Mouse (Mus musculus) layer of hippocampus, adult 9-11 months (tissue): ENCODE results near the gene Il17d.

Experiments
- DNase-seq: peaks from one replicate; pipeline ENCODE4 v3.0.0; 2022

The Il17d gene

DNA sequence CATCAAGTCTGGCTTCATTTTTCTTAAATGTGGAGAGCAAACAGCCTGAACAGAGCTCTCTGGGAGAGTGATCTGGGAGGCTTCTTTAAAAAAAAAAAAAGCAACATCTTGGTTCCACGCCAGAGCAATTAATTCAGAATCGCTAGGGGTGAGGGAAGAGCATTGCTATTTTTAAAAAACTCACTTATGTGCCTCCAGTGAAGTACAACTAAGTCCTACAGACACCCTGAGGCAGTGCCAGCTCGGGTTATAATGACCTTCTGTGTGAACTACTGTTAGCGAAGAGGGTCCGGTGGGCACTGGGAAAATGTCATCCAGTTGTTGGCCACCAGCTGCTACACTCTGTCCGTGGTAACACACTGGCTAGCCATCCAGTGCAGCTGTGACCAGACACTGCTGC lies 11.1 kb downstream of the Il17d start:
- DNase-seq, result no peak

DNA sequence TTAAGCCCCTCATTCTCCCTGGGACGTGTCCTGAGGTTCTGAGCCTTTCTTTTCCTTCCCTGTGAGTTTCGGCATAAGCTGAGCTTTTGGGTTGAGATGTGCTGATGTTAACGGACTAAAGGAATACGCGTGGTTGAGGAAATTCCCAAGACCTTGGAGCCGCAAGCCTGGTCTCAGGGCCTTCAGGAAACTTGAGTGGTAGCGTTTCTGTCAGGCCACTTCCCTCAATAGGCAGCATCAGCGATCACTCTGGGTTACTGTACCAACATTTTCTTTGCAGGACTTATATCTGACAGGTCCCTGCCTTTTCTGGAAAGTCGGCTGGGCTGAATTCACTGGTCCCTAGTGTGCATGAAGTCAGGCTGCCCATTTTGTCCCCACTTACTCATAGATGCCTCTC lies 12.2 kb downstream of the Il17d start:
- no peak for DNase-seq

DNA sequence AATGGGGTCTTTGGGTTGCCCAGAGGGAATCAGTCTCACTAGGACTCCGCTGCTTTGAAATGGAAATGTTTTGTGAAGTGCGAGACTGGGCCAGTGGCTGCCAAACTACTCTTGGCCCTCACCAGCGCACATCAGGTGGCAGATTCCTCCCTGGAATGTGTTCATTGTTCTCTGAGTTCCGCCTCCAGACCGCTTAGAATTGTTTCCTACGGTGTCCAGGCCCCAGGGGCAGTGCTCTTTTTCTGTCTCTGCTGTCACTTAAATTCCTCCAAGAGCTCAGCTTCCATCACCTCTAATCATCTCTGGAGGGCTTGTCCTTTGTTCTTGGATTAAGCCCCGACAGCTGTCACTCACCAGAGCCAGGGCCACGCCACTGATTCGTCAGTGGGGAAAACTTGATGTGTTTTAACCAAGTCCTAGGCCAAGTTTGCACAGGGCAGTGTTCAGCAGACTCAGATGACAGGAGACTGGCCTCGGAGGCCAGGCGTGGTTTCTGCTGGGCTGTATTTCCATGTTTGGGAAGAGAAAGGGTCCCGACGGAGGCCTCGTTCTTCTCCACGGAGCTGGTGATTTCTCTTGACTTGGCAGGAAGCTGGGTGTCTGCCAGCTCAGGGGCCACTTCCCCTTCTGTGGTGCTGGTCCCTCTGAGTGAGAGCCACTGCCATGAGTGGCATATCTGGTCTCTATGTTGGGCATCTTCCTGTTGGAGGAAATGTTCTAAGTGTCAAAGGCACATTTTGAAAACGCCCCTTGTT lies 12.9 kb downstream of the Il17d start:
- DNase-seq, result peak; percentile 65

DNA sequence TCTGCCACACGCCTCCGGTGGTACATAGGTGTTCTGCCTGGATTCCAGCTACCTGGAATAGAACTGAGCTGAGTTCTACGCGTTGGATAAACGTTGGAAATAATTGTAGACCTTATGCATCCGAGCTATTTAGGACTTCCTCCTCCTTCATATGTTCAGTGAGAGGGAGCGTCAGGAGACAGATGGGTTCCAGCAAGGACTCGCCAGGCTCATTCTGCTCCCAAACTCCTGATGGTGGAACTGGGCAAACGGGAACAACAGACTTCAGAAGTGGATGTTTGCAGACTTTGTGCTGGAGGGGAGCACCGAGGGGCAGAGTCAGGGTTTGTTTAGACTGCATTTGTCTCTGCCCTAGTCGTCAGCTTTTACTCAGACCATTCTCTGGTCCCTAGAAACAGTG lies 16.1 kb downstream of the Il17d start:
- peak; percentile 70 for DNase-seq

DNA sequence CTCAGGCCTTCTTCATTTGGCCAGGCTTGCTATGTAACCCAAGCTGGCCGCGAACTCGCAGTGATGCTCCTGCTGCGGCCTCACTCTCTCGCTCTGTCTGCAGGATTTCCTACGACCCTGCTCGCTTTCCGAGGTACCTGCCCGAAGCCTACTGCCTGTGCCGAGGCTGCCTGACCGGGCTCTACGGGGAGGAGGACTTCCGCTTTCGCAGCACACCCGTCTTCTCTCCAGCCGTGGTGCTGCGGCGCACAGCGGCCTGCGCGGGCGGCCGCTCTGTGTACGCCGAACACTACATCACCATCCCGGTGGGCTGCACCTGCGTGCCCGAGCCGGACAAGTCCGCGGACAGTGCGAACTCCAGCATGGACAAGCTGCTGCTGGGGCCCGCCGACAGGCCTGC lies 17.7 kb downstream of the Il17d start:
- no peak for DNase-seq

DNA sequence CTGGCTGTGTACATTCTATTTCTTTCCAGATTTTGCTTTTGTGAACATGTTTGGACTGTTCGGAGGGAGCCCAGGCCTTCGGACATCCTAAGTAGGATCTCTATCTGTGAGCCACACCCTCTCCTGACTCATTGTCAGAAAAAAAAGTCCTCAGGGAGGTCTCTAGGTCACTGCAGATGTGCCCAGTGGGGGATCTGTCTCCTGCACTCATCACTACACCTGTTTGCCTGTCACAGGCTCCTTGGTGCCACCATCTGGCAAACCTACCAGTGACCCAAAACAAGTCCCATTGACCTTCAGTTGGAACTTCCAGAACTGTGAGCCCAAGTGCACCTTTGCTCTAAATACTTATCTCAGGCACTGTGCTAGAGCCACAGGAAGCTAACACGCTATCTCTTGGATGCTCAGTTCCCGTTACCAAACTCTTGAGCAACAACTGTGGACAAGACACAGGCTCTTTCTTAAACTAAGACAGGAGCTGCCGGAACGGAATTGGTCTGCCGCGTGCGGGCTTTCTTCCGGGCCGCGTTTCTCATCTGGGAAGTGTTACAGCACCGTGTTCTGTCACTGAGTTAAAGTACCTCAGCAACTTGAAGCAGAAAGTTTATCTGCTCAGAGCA lies 19.0 kb downstream of the Il17d start:
- no peak for DNase-seq

DNA sequence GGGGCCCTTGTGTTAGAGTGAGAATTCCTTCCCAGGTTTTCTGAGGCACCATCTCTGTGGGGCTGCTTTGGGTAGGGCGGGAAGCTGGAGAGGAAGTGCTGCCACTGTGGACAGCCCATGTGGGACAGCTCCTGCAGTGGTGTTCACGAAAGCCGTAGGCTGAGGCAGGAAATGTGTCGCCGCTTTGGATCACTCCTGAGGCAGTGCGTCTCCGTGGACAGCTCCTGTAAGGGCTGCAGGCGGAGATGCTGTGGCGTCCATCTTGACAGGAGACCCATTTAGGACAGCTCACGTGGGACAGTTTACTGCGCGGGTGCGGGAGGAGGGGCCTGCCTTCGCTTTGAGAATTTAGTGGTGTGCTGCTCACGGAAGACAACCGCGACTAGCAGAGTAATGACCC lies 20.9 kb downstream of the Il17d start:
- DNase-seq, result no peak

DNA sequence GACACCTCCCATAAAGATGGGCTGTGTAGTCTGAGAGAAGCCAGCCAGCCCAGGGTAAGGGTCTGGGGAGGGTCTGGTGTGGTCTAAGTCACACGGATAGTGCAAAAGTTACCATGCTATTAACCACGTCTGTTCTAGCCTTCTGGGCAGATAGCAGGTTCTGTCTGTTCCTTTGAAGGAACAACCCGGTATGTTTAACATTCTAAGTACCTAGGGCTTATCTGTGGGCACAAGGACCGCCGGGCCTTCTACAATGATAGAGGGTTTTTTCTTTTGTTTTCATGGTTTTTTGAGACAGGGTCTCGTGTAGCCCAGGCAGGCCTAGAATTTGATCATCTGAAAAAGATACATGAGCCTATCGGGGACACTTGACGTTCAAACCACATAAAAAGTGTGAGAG lies 21.6 kb downstream of the Il17d start:
- DNase-seq, result no peak

DNA sequence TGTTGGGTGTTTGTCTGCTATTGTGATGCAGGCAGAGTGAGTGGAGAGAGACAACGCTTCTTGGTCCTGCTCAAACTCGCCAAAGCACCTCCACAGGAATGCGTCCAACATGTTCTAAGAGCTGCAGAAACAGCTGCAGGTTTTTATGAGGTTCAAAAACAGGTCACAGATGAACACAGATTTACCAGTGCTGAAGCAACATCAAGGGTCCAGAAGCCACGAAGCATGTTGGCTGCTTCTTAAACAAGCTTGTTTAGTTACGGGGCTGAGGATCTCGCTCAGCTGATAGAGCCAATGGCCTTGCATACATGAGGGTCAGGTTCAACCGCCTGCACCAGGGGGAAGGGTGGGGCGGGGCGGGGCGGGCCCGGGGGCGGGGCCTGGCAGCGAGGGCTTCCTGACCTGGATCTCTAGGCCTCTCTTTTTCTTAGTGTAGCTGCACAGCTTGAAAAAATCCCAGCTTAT lies 22.0 kb downstream of the Il17d start:
- no peak for DNase-seq

DNA sequence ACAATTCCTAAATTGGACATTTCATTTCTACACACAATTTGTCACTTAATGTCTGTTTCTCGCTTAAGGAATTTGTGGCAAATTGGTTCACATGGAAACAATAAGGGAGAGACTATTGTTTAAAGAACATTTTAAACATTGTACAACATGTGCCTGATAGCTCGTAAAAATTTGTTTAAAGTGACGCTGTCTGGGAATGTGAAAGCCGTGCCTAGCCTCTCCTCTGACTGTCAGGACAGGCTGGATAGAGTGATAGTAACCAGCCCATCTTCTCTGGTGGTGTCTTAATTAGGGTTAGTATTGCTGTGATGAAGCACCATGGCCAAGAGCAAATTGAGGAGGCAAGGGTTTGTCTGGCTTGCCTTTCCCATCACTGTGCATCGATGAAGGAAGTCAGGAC lies 22.5 kb downstream of the Il17d start:
- no peak for DNase-seq

DNA sequence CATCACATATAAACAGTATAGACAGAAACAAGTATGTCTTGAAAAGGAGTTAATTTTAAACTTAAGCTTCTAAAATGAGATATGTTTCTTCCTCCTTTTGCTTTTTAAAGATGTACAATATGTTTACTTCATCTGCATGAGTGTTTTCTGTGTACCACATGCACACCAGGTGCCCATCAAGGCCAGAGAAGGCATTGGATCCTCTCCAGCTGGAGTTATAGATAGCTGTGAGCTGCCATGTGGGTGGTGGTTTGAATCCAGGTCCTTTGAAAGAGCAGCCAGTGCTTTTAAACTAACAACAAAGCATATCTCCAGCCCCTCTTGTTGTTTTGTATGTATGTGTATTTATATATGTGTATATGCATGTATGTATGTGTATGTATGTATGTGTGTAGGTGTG lies 28.4 kb downstream of the Il17d start:
- DNase-seq, result no peak

DNA sequence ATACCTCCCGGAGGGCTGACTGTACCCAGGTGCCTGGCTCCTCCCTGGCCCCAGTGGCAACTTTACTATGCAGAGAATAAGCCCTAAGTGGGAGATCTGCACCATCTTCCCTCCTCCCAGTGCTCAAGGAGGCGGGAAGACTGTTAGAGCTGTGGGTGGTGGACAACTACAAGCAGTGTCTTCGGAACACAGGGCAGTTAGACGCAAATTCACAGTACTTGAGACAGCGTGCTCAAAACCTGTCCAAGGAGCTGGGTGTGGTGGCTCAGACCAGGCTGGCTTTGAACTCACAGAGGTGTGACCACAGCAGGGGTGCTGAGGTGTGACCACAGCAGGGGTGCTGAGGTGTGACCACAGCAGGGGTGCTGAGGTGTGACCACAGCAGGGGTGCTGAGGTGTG lies 29.9 kb downstream of the Il17d start:
- no peak for DNase-seq

DNA sequence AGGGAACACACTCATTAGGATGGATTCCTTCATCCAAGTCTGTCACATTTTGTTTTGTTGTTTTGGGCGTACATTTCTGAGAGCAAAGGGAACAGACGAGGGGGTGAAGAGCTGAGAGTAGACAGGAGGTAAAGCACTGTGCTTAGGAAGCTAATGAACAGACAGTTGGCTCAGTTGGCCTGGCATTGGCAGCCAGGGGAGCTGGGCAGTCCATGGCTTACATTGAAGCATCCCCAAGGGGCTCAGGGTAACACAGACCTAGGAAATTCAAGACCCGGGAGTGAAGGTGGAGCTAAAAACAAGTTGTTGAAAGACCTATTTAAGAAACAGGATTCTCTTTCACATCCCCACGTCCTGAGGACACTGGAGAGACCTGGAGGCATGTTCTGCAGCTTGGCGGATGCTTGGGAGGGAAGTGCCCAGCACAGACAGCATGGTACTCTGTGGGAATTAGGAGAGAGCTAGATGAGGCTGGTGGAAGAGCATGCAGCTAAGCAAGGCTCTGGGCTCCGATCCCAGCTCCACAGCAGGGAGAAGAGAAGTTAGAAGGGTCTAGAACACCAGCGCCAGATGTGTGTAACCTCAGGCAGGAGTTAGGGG lies 31.0 kb downstream of the Il17d start:
- DNase-seq, result no peak

DNA sequence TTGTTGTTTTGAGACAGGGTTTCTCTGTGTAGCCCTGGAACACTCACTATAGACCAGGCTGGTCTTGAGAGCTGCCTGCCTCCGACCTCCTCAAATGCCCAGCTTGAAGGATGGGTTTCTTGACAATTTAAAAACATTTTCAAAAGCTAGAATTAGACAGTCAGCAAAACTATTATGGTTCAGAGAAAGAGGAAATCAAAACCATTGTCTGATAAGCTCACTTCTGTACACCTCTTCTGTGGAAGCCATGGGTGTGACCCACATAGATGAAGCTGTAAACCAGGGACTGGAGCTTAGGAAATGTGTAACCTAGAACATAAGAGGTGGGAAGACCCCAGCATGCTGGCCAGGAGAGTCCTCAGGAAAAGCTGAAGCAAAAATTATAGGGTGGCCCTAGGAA lies 32.3 kb downstream of the Il17d start:
- no peak for DNase-seq

DNA sequence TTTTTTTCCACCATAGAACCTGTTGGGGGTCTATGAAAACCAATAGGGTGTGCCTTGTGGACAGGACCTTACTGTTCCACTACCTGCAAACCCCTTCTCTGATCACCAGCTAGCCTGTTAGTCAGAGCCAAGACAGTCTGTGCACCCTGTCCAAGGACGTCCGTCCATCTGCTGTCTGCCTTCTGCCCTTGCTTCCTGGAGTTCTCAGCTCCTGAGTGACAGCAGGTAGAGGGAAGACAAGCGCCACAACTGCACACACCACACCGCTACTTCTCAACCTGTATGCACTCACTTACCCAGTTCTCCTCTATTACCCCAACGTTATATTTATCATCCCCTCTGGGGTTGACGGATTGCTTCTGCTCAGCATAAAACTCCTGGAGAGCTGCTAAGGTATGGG lies 41.0 kb downstream of the Il17d start:
- no peak for DNase-seq

DNA sequence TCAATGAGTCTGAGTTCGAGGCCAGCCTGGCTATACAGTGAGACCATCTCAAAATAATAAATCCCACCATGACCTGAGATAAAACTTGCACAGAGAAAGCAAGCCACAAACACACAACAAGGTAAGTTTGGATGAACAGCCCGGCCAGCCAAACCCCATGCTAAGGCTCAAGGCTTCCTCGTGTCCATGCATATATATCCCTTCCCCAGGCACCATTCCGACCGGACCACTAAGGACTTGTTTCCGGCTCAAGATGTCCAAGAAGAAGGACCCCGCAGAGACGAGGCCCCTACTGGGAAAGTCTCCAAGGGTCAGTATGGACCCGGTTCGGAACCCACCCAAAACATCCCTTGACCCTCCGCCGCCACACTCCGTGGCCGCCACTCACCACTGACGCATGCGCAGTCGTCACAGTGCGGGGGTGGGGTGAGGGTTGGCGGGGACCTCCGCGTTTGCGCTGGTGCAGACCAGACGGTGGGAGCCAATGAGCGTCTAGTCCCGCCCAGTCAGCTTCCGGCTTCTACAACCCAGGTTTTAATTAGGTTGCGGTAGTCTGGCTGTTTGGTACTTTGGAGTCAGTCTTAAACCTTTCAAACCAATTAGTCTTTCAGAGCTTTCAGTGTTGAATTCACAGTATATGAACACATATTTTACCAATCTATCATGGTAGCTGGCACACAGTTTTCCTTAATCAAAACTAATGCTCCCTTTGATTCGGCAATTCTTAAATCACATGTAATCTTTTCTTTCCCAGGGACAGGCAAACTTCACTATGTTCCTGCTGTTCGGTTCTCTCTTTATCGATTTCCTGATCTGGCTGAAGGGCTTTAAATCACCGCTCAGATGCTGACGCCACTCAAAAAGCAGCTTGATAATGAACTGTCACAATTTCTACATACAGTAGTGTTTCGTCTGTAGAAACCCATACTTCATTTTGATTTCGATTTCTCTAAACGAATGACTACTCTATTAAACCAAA lies 46.9 kb downstream of the Il17d start, which contains the start of gene Eef1akmt1:
Gene Eef1akmt1, minus strand, starts transcription at position 458 of the 979 bp plus-strand sequence.
- peak; percentile 95 for DNase-seq

DNA sequence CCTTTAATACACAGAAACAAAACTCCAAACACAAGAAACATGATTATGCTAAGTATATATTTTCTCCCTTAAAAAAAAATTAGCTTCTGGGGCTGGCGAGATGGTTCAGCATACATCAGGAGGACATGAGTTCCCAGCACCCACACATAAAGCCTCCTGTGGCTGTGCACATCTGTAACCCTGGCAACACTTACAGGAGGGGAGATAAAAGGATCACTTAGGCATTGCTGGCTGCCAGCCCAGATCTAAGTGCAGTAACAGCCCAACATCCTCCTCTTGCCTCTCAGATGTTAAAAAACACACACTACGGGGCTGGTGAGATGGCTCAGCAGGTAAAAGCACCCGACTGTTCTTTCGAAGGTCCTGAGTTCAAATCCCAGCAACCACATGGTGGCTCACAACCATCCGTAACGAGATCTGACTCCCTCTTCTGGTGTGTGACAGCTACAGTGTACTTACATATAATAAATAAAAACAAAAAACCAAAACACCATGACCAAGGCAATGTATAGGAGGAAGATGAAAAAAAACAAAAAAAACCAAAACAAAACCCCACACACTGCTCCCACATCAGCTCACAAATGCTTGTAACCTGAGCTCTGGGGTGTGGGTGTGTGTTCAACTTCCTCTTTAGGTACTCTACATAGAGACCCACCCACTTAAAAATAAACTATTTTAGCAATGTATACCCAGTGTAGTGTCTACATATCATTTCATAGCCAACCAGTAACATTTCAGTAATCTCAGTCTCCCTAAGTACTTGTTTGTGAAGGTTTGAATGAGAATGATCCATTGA lies 50.4 kb downstream of the Il17d start:
- no peak for DNase-seq

DNA sequence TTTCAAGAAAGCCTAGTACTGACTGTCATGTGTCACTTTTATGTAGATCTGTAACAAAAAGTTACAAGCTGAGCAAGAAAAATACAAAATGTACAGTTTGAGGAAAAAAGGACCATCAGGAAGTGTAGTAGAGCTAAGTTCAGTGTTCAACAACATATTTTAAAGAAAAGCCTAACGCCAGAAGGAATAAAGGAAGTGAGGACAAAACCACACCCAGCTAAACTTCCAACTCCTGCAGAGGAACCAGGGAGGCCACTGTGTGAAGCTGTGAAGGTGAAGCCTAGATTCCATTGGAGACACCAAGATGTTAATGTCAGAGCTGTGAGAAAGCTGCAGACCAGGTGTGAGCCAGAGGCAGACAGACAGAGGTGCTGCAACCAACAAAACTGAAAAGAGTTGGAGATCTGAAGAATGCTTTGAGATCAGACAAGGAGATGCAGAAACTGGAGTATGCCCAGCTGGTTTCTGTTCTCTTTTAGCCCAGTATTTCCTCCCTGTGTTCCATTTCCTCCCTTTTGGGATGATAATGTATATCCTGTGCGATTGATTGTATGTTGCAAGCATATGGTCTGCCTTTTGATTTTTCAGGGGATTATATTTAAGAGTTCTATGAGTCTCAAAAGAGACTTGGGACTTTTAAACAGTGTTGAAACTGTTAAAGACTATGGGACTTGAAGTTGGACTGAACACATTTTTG lies 51.9 kb downstream of the Il17d start:
- no peak for DNase-seq

DNA sequence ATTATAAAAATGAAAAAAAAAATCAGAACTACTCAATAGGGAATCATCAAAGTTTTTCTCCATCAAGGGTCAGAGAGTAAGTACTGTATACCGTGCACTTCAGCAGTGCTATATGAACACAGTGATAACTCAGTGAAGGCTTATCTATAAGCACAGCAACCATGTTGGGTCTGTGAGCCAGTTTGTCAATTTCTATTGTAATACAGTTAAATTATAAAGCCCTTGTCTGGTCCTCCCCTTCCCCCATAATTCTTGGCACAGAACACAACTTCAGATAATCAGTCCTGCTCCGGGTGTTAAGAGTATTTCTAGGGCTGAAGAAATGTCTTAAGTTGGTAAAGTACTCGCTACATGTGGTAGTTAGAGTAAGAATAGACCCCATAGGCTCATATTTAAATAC lies 67.3 kb downstream of the Il17d start:
- DNase-seq, result no peak
